Mouse (Mus musculus) left cerebral cortex, adult 9 months (tissue): ENCODE data around the gene Ptpn22.
"Not testable (repeated sequence)": the region's sequence is repeated elsewhere in the genome, so short reads cannot be mapped to it uniquely, and the experiment has no call there.

Experiments
- DNase-seq, 2 experiments: peaks; one replicate each; pipeline ENCODE4 v3.0.0; 2022; ENCODE audit warnings: low spot score in 2 of 2

Gene Ptpn22

GRCm38 (mm10) chr3:103858881-103859801 lies at the start of gene Ptpn22:
Gene Ptpn22 (plus strand): TSS chr3:103859795.
- DNase-seq, result no peak

- no peak for DNase-seq
Observed at GRCm38 (mm10) chr3:103809799-103810150, 49.8 kb upstream of the Ptpn22 start.

- no peak for DNase-seq
Observed at GRCm38 (mm10) chr3:103810967-103811366, 48.6 kb upstream of the Ptpn22 start.

GRCm38 (mm10) chr3:103827548-103827947 lies 32.0 kb upstream of the Ptpn22 start:
- DNase-seq, result no peak

GRCm38 (mm10) chr3:103829036-103829435 lies 30.6 kb upstream of the Ptpn22 start:
- no peak for DNase-seq

- not testable (repeated sequence) for DNase-seq
Observed at GRCm38 (mm10) chr3:103830681-103831080, 28.9 kb upstream of the Ptpn22 start.

- DNase-seq, result no peak
Observed at GRCm38 (mm10) chr3:103831146-103831545, 28.4 kb upstream of the Ptpn22 start.

- no peak for DNase-seq
Observed at GRCm38 (mm10) chr3:103832426-103832825, 27.2 kb upstream of the Ptpn22 start, which contains the start of gene Bcl2l15. Gene Bcl2l15 (plus strand): TSS chr3:103832601.

GRCm38 (mm10) chr3:103834001-103834400 lies 25.6 kb upstream of the Ptpn22 start:
- no peak for DNase-seq

- no peak for DNase-seq
Observed at GRCm38 (mm10) chr3:103835272-103835950, 24.2 kb upstream of the Ptpn22 start.

GRCm38 (mm10) chr3:103835951-103836310 lies 23.7 kb upstream of the Ptpn22 start:
- DNase-seq, result no peak

- DNase-seq, result no peak
Observed at GRCm38 (mm10) chr3:103836453-103836852, 23.1 kb upstream of the Ptpn22 start.

GRCm38 (mm10) chr3:103839711-103840110 lies 19.9 kb upstream of the Ptpn22 start:
- DNase-seq, result no peak

- not testable (repeated sequence) for DNase-seq
Observed at GRCm38 (mm10) chr3:103840195-103840594, 19.4 kb upstream of the Ptpn22 start.

GRCm38 (mm10) chr3:103840946-103841345 lies 18.6 kb upstream of the Ptpn22 start:
- DNase-seq, result not testable (repeated sequence)

- no peak for DNase-seq
Observed at GRCm38 (mm10) chr3:103850644-103851363, 8.8 kb upstream of the Ptpn22 start.

- no peak for DNase-seq
Observed at GRCm38 (mm10) chr3:103851481-103851880, 8.1 kb upstream of the Ptpn22 start.

- no peak for DNase-seq
Observed at GRCm38 (mm10) chr3:103851882-103852281, 7.7 kb upstream of the Ptpn22 start.

- DNase-seq, result no peak
Observed at GRCm38 (mm10) chr3:103852565-103853299, 6.9 kb upstream of the Ptpn22 start.

GRCm38 (mm10) chr3:103853804-103854203 lies 5.8 kb upstream of the Ptpn22 start:
- DNase-seq, result no peak

- DNase-seq, result no peak
Observed at GRCm38 (mm10) chr3:103857036-103857805, 2.4 kb upstream of the Ptpn22 start.
